Mouse (Mus musculus): ENCODE measurements around the gene Ndufa12.
A peak's percentile ranks its signal among the peaks of the same experiment; 100 is the strongest.

Gene Ndufa12

GRCm38 (mm10) chr10:94198482-94199405 is at the start of gene Ndufa12:
Gene Ndufa12 (plus strand): TSS chr10:94198720.
- peak; percentile 88 for DNase-seq (ENCODE audit: low read depth, low spot score)

DNA sequence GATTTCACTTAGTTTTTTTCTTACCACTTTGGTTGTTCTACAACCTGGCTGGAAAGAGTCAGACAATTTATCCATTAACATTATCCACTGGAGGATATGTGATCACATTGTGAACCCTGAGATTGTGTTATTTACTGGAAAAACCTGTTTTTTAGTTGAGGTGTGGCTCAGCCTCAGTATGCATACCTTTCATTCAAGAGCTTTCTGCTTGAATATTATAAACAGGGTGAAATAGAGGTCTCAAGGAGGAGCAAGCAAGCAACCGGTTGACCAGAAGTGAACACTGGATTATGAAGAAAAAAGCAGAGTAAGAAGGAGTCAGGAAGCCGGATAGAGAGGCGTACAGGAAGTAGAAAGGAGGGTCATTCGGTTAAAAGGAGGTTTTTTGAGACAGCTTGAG is 47.0 kb upstream of the Ndufa12 start:
- no peak for DNase-seq (ENCODE audit: low read depth, low spot score)

- no peak for DNase-seq (ENCODE audit: low read depth, low spot score)
Observed at GRCm38 (mm10) chr10:94153841-94154240, 44.7 kb upstream of the Ndufa12 start.

DNA sequence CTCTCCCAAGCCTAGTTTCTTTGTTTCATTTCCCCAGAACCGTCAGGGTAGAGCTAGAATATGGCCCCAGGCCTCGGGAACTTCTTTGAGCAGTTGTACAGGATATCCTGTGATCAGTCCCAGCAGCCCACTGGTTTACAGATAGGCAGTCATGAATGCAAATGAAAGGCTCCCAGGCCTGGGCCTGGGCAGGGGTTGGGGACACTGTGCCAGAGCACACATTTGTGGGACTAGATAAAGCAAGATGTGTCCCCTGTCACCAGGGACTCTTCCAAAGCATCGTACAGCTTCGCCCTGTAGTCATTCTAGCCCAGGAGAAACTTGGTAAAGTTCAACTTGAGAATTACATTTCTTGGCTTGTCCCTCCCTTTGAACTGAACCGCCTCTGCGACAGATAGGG is 39.6 kb upstream of the Ndufa12 start:
- DNase-seq (ENCODE audit: low read depth, low spot score) = no peak

- DNase-seq (ENCODE audit: low read depth, low spot score) = no peak
Observed at GRCm38 (mm10) chr10:94159406-94159805, 39.1 kb upstream of the Ndufa12 start.

DNA sequence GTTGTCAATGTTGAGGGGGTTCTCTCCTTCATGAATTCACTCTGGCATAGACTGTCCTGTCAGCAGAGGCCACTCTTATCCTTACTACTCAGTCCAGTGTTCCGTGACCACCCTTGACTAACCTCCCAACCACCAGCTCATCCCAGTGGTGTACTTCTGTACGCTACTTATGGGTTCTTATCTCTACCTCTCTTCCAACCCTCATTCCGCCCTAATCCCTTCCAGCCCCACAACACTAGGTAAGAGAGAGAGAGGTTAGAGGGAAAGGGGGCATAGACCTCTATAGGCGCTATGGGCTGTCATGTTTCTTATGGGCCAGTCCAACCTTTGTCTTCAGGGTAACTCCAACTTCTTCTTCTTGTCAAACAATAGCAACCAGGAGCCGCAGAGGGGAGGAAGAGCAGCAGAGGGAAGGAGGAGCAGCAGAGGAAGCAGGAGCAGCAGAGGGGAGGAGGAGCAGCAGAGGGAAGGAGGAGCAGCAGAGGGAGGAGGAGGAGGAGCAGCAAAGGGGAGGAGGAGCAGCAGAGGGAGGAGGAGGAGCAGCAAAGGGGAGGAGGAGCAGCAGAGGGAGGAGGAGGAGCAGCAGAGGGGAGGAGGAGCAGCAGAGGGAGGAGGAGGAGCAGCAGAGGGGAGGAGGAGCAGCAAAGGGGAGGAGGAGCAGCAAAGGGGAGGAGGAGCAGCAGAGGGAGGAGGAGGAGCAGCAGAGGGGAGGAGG is 37.3 kb upstream of the Ndufa12 start:
- no peak for DNase-seq (ENCODE audit: low read depth, low spot score)

DNA sequence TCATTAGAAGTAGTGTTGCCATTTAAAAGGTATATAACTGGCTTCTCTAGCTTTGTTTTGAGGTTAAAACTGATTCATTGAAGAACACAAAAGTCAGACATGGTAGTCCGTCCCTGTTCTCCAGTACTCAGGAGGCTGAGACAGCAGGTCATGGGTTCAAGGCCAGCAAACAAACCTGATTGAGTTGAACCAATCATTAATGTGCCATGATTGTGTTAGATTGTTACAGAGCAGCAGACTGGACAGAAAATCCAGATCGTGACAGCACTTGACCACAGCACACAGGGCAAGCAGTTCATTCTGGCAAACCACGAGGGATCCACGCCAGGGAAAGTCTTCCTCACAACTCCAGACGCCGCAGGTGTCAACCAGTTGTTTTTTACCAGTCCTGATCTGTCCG is 36.5 kb upstream of the Ndufa12 start:
- no peak for DNase-seq (ENCODE audit: low read depth, low spot score)

- no peak for DNase-seq (ENCODE audit: low read depth, low spot score)
Observed at GRCm38 (mm10) chr10:94164104-94164845, 34.2 kb upstream of the Ndufa12 start.

- no peak for DNase-seq (ENCODE audit: low read depth, low spot score)
Observed at GRCm38 (mm10) chr10:94165426-94165825, 33.1 kb upstream of the Ndufa12 start.

GRCm38 (mm10) chr10:94167051-94167750 is 31.3 kb upstream of the Ndufa12 start:
- no peak for DNase-seq (ENCODE audit: low read depth, low spot score)

DNA sequence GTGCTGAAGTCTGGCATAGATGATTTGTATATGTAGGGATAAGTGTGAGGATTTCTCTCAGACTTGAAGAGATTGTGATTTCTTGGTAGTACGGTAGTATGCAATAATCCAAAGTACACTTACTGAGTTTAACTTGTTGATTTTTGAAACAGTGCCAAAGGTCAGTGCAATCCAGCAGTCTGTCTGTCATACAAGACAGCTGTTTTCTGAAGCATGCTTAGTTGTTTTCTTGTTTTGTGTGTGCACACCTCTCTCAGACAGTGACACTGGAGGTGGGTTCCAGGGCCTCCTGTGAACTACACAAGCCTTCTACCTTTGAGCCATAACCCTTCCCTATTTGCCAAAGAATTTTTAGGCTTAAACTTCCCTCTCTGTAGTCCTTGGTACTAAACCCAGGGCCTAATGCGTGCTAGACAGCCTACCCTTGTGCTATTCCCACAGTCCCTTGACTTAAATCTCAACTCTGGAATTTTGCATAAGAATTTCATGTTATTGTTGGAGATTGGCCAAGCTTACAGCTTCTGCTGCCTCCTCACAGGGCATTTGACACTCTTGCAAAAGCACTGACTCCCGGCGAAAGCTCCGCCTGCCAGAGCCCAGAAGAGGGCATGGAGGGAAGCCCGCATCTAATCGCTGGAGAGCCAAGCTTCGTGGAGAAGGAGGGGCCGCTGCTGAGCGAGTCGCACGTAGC is 26.9 kb upstream of the Ndufa12 start:
- DNase-seq (ENCODE audit: low read depth, low spot score) = no peak

- DNase-seq (ENCODE audit: low read depth, low spot score) = no peak
Observed at GRCm38 (mm10) chr10:94172137-94172536, 26.4 kb upstream of the Ndufa12 start.

DNA sequence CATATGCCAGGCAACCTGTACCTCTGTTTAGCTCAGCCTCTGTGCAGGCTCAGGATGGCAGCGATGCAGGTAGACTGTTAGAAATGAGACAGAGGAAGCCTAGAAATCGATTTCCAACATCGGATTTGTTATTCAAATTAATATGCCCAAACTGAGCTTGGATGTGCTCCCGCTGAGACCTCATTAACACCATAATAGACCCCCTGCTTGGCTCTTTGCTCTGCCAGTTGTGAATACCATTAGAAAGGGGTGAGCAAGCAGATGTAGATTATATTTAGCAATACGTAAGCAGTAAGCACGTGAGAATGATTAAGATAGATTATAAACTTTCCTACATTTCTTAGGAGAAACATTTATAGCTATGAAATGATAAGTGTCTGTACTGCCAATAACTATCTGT is 25.8 kb upstream of the Ndufa12 start:
- DNase-seq (ENCODE audit: low read depth, low spot score) = no peak

DNA sequence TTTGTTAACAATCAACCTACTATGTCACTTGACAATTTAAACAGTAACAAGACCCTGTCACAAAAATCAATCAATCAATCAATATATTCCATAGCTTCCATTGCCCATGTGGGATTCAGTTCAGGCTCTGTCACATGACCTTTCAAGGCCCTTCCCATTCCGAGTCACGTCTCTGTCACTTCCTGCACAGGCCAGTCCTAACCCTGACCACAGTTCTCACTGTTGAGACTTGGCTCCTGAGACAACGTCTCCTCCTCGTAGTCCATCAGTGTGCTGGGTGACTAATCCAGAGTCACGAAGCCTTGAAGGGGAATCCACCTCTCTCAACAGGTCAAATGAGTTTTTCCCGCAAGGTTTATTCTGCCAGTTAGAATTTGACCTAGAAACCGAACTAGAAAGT is 23.9 kb upstream of the Ndufa12 start:
- no peak for DNase-seq (ENCODE audit: low read depth, low spot score)

- DNase-seq (ENCODE audit: low read depth, low spot score) = no peak
Observed at GRCm38 (mm10) chr10:94183199-94183598, 15.3 kb upstream of the Ndufa12 start.

- no peak for DNase-seq (ENCODE audit: low read depth, low spot score)
Observed at GRCm38 (mm10) chr10:94204973-94205372, 6.5 kb downstream of the Ndufa12 start.

- DNase-seq (ENCODE audit: low read depth, low spot score) = no peak
Observed at GRCm38 (mm10) chr10:94210718-94211618, 12.4 kb downstream of the Ndufa12 start.

GRCm38 (mm10) chr10:94211725-94212124 is 13.2 kb downstream of the Ndufa12 start:
- DNase-seq (ENCODE audit: low read depth, low spot score) = no peak

DNA sequence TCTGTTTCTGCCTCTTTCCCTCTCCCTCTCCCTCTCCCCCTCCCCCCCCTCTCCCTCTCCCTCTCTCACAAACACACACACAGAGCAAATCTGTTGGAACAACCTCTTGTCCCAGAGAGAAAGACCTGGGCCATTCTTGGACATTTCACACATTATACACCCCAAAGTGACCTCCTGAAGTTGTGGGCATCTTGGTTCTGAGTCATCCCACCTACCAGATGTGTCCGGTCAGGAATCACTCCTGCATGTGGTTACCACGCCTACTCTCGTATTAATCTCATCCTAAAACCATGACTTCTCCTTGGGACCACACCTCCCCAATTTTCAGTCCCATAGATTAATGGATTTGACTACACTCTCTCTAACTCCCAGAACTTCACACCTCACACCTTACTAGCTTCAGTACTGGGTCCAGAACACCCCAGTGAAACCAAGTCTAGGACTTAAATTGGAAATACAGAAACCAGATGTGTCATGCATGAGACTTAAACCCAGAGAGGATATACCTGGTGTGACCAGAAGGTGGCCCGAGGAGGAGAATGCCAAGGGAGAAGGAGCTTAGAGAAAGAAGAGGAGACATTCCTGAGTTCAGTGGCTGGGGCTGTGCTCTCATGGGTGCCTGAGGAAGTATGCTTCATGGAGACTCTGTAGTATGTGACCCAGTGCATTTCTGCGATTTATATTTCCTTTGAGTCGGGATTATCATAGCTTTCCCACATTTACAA is 26.7 kb downstream of the Ndufa12 start:
- DNase-seq (ENCODE audit: low read depth, low spot score) = no peak
